In genomic region chr7:81654946-81655718, GRCm38 (mm10) we compare ENCODE assay signal across 8 mouse cellular contexts. TPM values are rescaled to one million over a fixed set of nuclear protein-coding genes. Genes with fewer than 3 reads are reported as not detected.
A peak's percentile ranks its signal among the peaks of the same experiment; 100 is the strongest.
DNase-seq lines count a peak whose midpoint lies in the region; ATAC-seq lines count a peak whose summit lies in the region.

No protein-coding gene starts in this region.

- WGBS in neural tube, embryonic 13.5 days, result 45% methylated on average over 9 of the region's 9 CpGs
- 60% methylated on average over 9 of the region's 9 CpGs for WGBS in embryonic facial prominence, embryonic 12.5 days
- 38% methylated on average over 9 of the region's 9 CpGs for WGBS in neural tube, embryonic 15.5 days
- 76% methylated on average over 9 of the region's 9 CpGs for WGBS in kidney, embryonic 15.5 days

- intact Hi-C loops in heart, postnatal 10 days (cut with DNase I), result no loop called here

- peaks cover 72% of the 10 kb centered on the region for H3K4me1 ChIP-seq in neural tube, embryonic 13.5 days (replicated peaks)
- peaks cover 47% of the 10 kb centered on the region for H3K4me1 ChIP-seq in embryonic facial prominence, embryonic 12.5 days
- H3K4me1 ChIP-seq in neural tube, embryonic 15.5 days, result peaks cover 59% of the 10 kb centered on the region
- peaks cover 14% of the 10 kb centered on the region for H3K4me1 ChIP-seq in kidney, embryonic 15.5 days

- no peak overlapping the region for H3K4me3 ChIP-seq in neural tube, embryonic 13.5 days
- H3K4me3 ChIP-seq in embryonic facial prominence, embryonic 12.5 days, result no peak overlapping the region
- H3K4me3 ChIP-seq in neural tube, embryonic 15.5 days (replicated peaks), result no peak overlapping the region
- H3K4me3 ChIP-seq in kidney, embryonic 15.5 days (replicated peaks), result no peak overlapping the region

- no peak for ATAC-seq in neural tube, embryonic 13.5 days (ENCODE audit: low read depth)
- ATAC-seq in embryonic facial prominence, embryonic 12.5 days (ENCODE audit: insufficient number of reproducible peaks, insufficient read depth, low FRiP score, low TSS enrichment), result no peak
- no peak for ATAC-seq in neural tube, embryonic 15.5 days (ENCODE audit: low FRiP score)
- ATAC-seq in kidney, embryonic 15.5 days (replicated peaks; ENCODE audit: low FRiP score), result no peak

- no peaks in the 10 kb centered on the region for H3K9me3 ChIP-seq in neural tube, embryonic 13.5 days
- no peaks in the 10 kb centered on the region for H3K9me3 ChIP-seq in embryonic facial prominence, embryonic 12.5 days
- no peaks in the 10 kb centered on the region for H3K9me3 ChIP-seq in neural tube, embryonic 15.5 days (replicated peaks)
- no peaks in the 10 kb centered on the region for H3K9me3 ChIP-seq in kidney, embryonic 15.5 days (replicated peaks)

- DNase-seq in neural tube, embryonic 10.5 days (ENCODE audit: extremely low spot score, low spot score), result no peak
- peak; percentile 68 to 70 for DNase-seq in heart, postnatal 10 days
- DNase-seq in left cerebral cortex, adult 9 months (ENCODE audit: low spot score in 2 of 2), result no peak
- no peak for DNase-seq in layer of hippocampus, adult 18-20 months (ENCODE audit: low spot score in 2 of 2)

- H3K36me3 ChIP-seq in neural tube, embryonic 13.5 days, result no peaks in the 10 kb centered on the region
- H3K36me3 ChIP-seq in embryonic facial prominence, embryonic 12.5 days, result no peaks in the 10 kb centered on the region
- H3K36me3 ChIP-seq in neural tube, embryonic 15.5 days, result no peaks in the 10 kb centered on the region
- H3K36me3 ChIP-seq in kidney, embryonic 15.5 days, result no peaks in the 10 kb centered on the region

- peak overlapping the region; percentile 78 for H3K27ac ChIP-seq in neural tube, embryonic 13.5 days (replicated peaks)
- H3K27ac ChIP-seq in embryonic facial prominence, embryonic 12.5 days, result peak overlapping the region; percentile 73
- H3K27ac ChIP-seq in neural tube, embryonic 15.5 days (replicated peaks), result peak overlapping the region; percentile 60; the same call in 1 of the 2 replicates
- H3K27ac ChIP-seq in kidney, embryonic 15.5 days, result no peak overlapping the region

- no peak overlapping the region for H3K9ac ChIP-seq in neural tube, embryonic 13.5 days
- H3K9ac ChIP-seq in embryonic facial prominence, embryonic 12.5 days, result no peak overlapping the region
- H3K9ac ChIP-seq in neural tube, embryonic 15.5 days (replicated peaks), result no peak overlapping the region
- no peak overlapping the region for H3K9ac ChIP-seq in kidney, embryonic 15.5 days

- H3K27me3 ChIP-seq in neural tube, embryonic 13.5 days, result no peaks in the 10 kb centered on the region
- no peaks in the 10 kb centered on the region for H3K27me3 ChIP-seq in embryonic facial prominence, embryonic 12.5 days
- no peaks in the 10 kb centered on the region for H3K27me3 ChIP-seq in neural tube, embryonic 15.5 days (replicated peaks)
- no peaks in the 10 kb centered on the region for H3K27me3 ChIP-seq in kidney, embryonic 15.5 days

- no peak overlapping the region for H3K4me2 ChIP-seq in neural tube, embryonic 13.5 days
- peak overlapping the region; percentile 21 for H3K4me2 ChIP-seq in embryonic facial prominence, embryonic 12.5 days (replicated peaks)
- no peak overlapping the region for H3K4me2 ChIP-seq in neural tube, embryonic 15.5 days
- H3K4me2 ChIP-seq in kidney, embryonic 15.5 days, result no peak overlapping the region

RNA-seq across cellular contexts. Expression of gene Homer2, which starts 52.2 kb away (rescaled TPM):
- polyA plus RNA-seq in neural tube, embryonic 13.5 days (2015; fragmentation: Nextera tagmentation; extraction: Ambion mirVana), result 30.5 and 31.9 TPM in 2 replicates
- 27.7 and 30.5 TPM in 2 replicates for polyA plus RNA-seq in embryonic facial prominence, embryonic 12.5 days (2016; fragmentation: Nextera tagmentation; extraction: Ambion mirVana)
- 10 to 100 TPM; 58.8 to 59.7 TPM for total RNA-seq in heart, postnatal 10 days (2021)
- 29.3 and 30.1 TPM in 2 replicates for polyA plus RNA-seq in neural tube, embryonic 15.5 days (2015; fragmentation: Nextera tagmentation; extraction: Ambion mirVana)
- total RNA-seq in layer of hippocampus, adult 18-20 months (2021), result 10 to 100 TPM; 85.9 to 96.4 TPM
- 13.3 and 14.8 TPM in 2 replicates for polyA plus RNA-seq in kidney, embryonic 15.5 days (2015; fragmentation: Nextera tagmentation; extraction: Ambion mirVana)

Comparison
In these comparisons a context has a peak if more than half of its experiments do, and no peak if none do; other contexts are left out.
1. DNase-seq: peak in heart, postnatal 10 days (2 of 2); none in neural tube, embryonic 10.5 days (single experiment), left cerebral cortex, adult 9 months (0 of 2) and layer of hippocampus, adult 18-20 months (0 of 2).